Mouse (Mus musculus) heart, adult 2 months (tissue): ENCODE results near the gene Sult2a8. TPM values are rescaled to one million over a fixed set of nuclear protein-coding genes. Genes with fewer than 3 reads are reported as not detected.
"Not testable (repeated sequence)": the region's sequence is repeated elsewhere in the genome, so short reads cannot be mapped to it uniquely, and the experiment has no call there.

Source experiments
- DNase-seq, 2 experiments: peaks; one replicate each; pipeline ENCODE4 v3.0.0; 2021
- H3K27ac ChIP-seq: fragments of 200-600 bp; 2 replicates; pipeline ENCODE4 v1.8.1; 2022
- H3K27me3 ChIP-seq: fragments of 200-500 bp; 2 replicates; pipeline ENCODE4 v1.6.1; 2012; ENCODE audit warnings: mild to moderate bottlenecking, low read length, inconsistent platforms, mixed read lengths; ENCODE audit not compliant: control insufficient read depth, insufficient read depth
- H3K36me3 ChIP-seq: fragments of 200-500 bp; 2 replicates; pipeline ENCODE4 v1.6.1; 2012; ENCODE audit warnings: low read length, inconsistent platforms; ENCODE audit not compliant: control insufficient read depth, insufficient read depth
- H3K4me1 ChIP-seq: fragments of 200-500 bp; 2 replicates; pipeline ENCODE4 v1.6.1; 2011; ENCODE audit warnings: low read length; ENCODE audit not compliant: control insufficient read depth, insufficient read depth
- H3K4me3 ChIP-seq: fragments of 200-600 bp; 2 replicates; pipeline ENCODE4 v1.8.1; 2022
- H3K79me2 ChIP-seq: fragments of 200-500 bp; replicated peaks from 2 replicates; pipeline ENCODE4 v1.6.1; 2012; ENCODE audit warnings: mild to moderate bottlenecking, inconsistent platforms, low read length, moderate library complexity, mixed read lengths; ENCODE audit not compliant: control insufficient read depth, insufficient read depth
- H3K9ac ChIP-seq: fragments of 200-500 bp; 2 replicates; pipeline ENCODE4 v1.6.1; 2012; ENCODE audit warnings: low read depth, mild to moderate bottlenecking, control low read depth, inconsistent platforms, low read length, mixed read lengths
- CTCF ChIP-seq: fragments of 200-600 bp; IDR thresholded peaks from 2 replicates; pipeline ENCODE4 v1.8.1; 2022; ENCODE audit warnings: antibody characterized with exemption, mild to moderate bottlenecking, moderate library complexity
- EP300 ChIP-seq: fragments of 200-500 bp; IDR thresholded peaks from 2 replicates; pipeline ENCODE4 v1.6.1; 2011; ENCODE audit warnings: low read depth, low read length, control low read depth; ENCODE audit not compliant: insufficient read depth
- POLR2A ChIP-seq: fragments of 200-500 bp; IDR thresholded peaks from 2 replicates; pipeline ENCODE4 v1.6.1; 2011; ENCODE audit warnings: mild to moderate bottlenecking, low read depth, low read length, control low read depth; ENCODE audit not compliant: insufficient read depth
- WGBS: fragments of 180-500 bp; shearing (Covaris S2); methylation state at CpG from one replicate; pipeline ENCODE4 v1.1.7; 2018; 5-methylcytosine and 5-hydroxymethylcytosine counted together
- intact Hi-C: fragments of 180-260 bp; cut with DNase I; formaldehyde crosslinking; loops from one replicate; pipeline ENCODE4 v1.15.1; 2025
- long read RNA-seq: library from polyadenylated mRNA; stranded (forward); transcript quantifications from one replicate; pipeline ENCODE4 v2.0.0, GENCODE M21; 2021
- polyA plus RNA-seq: library from polyadenylated mRNA; depleted of rRNA; stranded (reverse); fragments of >200 nt; gene quantifications from 2 replicates; pipeline ENCODE4 v1.2.3, GENCODE M21; 2012; rRNA removed
- total RNA-seq, 2 experiments: library from RNA; stranded (reverse); gene quantifications; 2 replicates each; pipeline ENCODE4 v1.2.3; 2021

Sult2a8 gene
- not detected for total RNA-seq
- polyA plus RNA-seq = 0.12 TPM in 1 of 2 replicates, not detected in the other
- long read RNA-seq = 0 reads

GRCm38 (mm10) chr7:14446534-14446933, at the start of gene Sult2a8:
TSS of gene Sult2a8 (minus strand) at chr7:14446769.
- Histone ChIP-seq H3K27ac (no peak within 1 kb of the TSS), H3K4me1 (no peaks in the 10 kb centered on the region), H3K9ac (no peak within 1 kb of the TSS), H3K36me3 (no peaks in the 10 kb centered on the region), H3K4me3 (no peak within 1 kb of the TSS), H3K79me2 (no peaks in the 10 kb centered on the region), H3K27me3 (no peaks in the 10 kb centered on the region)
- intact Hi-C loops = no loop called here
- WGBS = 51% methylated on average over 3 of the region's 3 CpGs
- DNase-seq = no peak
- TF ChIP-seq EP300 (no peak), CTCF (no peak), POLR2A (no peak)

GRCm38 (mm10) chr7:14494130-14494529, 47.6 kb upstream of the Sult2a8 start, which contains the start of gene Sult2a7:
TSS of gene Sult2a7 (minus strand) at chr7:14494230.
- Histone ChIP-seq H3K79me2 (no peaks in the 10 kb centered on the region), H3K9ac (no peak within 1 kb of the TSS), H3K27me3 (no peaks in the 10 kb centered on the region), H3K4me1 (no peaks in the 10 kb centered on the region), H3K27ac (no peak within 1 kb of the TSS), H3K4me3 (no peak within 1 kb of the TSS), H3K36me3 (no peaks in the 10 kb centered on the region)
- intact Hi-C loops = no loop called here
- DNase-seq = no peak
- 83% methylated on average over 4 of the region's 4 CpGs for WGBS
- no peak for TF ChIP-seq CTCF
- no peak for TF ChIP-seq EP300

GRCm38 (mm10) chr7:14492886-14493285, 46.3 kb upstream of the Sult2a8 start:
- no peaks in the 10 kb centered on the region for H3K79me2 ChIP-seq
- DNase-seq = no peak
- H3K27me3 ChIP-seq = no peaks in the 10 kb centered on the region
- TF ChIP-seq POLR2A = no peak
- TF ChIP-seq EP300 = no peak
- TF ChIP-seq CTCF = no peak
- intact Hi-C loops = no loop called here
- no peak overlapping the region for H3K27ac ChIP-seq
- no peaks in the 10 kb centered on the region for H3K36me3 ChIP-seq
- 55% methylated on average over 3 of the region's 3 CpGs for WGBS
- H3K4me1 ChIP-seq = no peaks in the 10 kb centered on the region
- no peak overlapping the region for H3K4me3 ChIP-seq
- no peak overlapping the region for H3K9ac ChIP-seq

- no peak for DNase-seq
- no peaks in the 10 kb centered on the region for H3K36me3 ChIP-seq
- H3K9ac ChIP-seq = no peak overlapping the region
- H3K4me1 ChIP-seq = no peaks in the 10 kb centered on the region
- TF ChIP-seq POLR2A (no peak), EP300 (no peak), CTCF (no peak)
- H3K27ac ChIP-seq = no peak overlapping the region
- no peak overlapping the region for H3K4me3 ChIP-seq
- intact Hi-C loops = no loop called here
- no peaks in the 10 kb centered on the region for H3K27me3 ChIP-seq
- H3K79me2 ChIP-seq = no peaks in the 10 kb centered on the region
Observed at GRCm38 (mm10) chr7:14439581-14439980, 7.0 kb downstream of the Sult2a8 start.

GRCm38 (mm10) chr7:14438484-14438883, 8.1 kb downstream of the Sult2a8 start:
- intact Hi-C loops = no loop called here
- Histone ChIP-seq H3K27me3 (no peaks in the 10 kb centered on the region), H3K27ac (no peak overlapping the region), H3K4me1 (no peaks in the 10 kb centered on the region), H3K79me2 (no peaks in the 10 kb centered on the region), H3K36me3 (no peaks in the 10 kb centered on the region), H3K9ac (no peak overlapping the region), H3K4me3 (no peak overlapping the region)
- TF ChIP-seq CTCF (no peak), EP300 (no peak), POLR2A (no peak)
- DNase-seq = no peak
- WGBS = 63% methylated on average over 1 of the region's 1 CpGs

GRCm38 (mm10) chr7:14438029-14438428, 8.5 kb downstream of the Sult2a8 start:
- Histone ChIP-seq H3K36me3 (no peaks in the 10 kb centered on the region), H3K4me1 (no peaks in the 10 kb centered on the region), H3K9ac (no peak overlapping the region), H3K27me3 (no peaks in the 10 kb centered on the region), H3K27ac (no peak overlapping the region), H3K79me2 (no peaks in the 10 kb centered on the region), H3K4me3 (no peak overlapping the region)
- intact Hi-C loops = no loop called here
- TF ChIP-seq POLR2A (no peak), EP300 (no peak), CTCF (no peak)
- DNase-seq = no peak
- 69% methylated on average over 2 of the region's 2 CpGs for WGBS

- H3K9ac ChIP-seq, H3K27ac ChIP-seq, H3K27me3 ChIP-seq, H3K79me2 ChIP-seq, intact Hi-C loops, H3K4me3 ChIP-seq, H3K4me1 ChIP-seq, DNase-seq, H3K36me3 ChIP-seq: not testable (repeated sequence)
Observed at GRCm38 (mm10) chr7:14399363-14399762, 47.2 kb downstream of the Sult2a8 start.
